Mouse (Mus musculus) layer of hippocampus, adult 2 months (tissue): ENCODE measurements around the gene Fkrp. TPM values are rescaled to one million over a fixed set of nuclear protein-coding genes. Genes with fewer than 3 reads are reported as not detected.
A peak's percentile ranks its signal among the peaks of the same experiment; 100 is the strongest.

Source experiments
- DNase-seq, 2 experiments: peaks; one replicate each; pipeline ENCODE4 v3.0.0; 2022; ENCODE audit warnings: low spot score in 2 of 2
- H3K27ac ChIP-seq: fragments of 200-600 bp; 2 replicates; pipeline ENCODE4 v1.8.1; 2022
- H3K4me3 ChIP-seq: fragments of 200-600 bp; 2 replicates; pipeline ENCODE4 v1.8.1; 2022; ENCODE audit warnings: mild to moderate bottlenecking
- CTCF ChIP-seq: fragments of 200-600 bp; conservative IDR thresholded peaks from 2 replicates; pipeline ENCODE4 v1.8.1; 2022; ENCODE audit warnings: antibody characterized with exemption, mild to moderate bottlenecking, moderate library complexity
- total RNA-seq, 2 experiments: library from RNA; stranded (reverse); gene quantifications; 2 replicates each; pipeline ENCODE4 v1.2.3; 2021

Fkrp gene
- total RNA-seq, 2 experiments from 2014 or later = 46.7 to 49.5 TPM

- DNase-seq = peak; percentile 87
- Histone ChIP-seq H3K4me3 (peak within 1 kb of the TSS; percentile 54), H3K27ac (peak within 1 kb of the TSS; percentile 87)
- no peak for TF ChIP-seq CTCF
Observed at GRCm38 (mm10) chr7:16842645-16843063, 26.1 kb upstream of the Fkrp start, which contains the start of gene Prkd2. Gene Prkd2 (plus strand): TSS chr7:16842902.

DNA sequence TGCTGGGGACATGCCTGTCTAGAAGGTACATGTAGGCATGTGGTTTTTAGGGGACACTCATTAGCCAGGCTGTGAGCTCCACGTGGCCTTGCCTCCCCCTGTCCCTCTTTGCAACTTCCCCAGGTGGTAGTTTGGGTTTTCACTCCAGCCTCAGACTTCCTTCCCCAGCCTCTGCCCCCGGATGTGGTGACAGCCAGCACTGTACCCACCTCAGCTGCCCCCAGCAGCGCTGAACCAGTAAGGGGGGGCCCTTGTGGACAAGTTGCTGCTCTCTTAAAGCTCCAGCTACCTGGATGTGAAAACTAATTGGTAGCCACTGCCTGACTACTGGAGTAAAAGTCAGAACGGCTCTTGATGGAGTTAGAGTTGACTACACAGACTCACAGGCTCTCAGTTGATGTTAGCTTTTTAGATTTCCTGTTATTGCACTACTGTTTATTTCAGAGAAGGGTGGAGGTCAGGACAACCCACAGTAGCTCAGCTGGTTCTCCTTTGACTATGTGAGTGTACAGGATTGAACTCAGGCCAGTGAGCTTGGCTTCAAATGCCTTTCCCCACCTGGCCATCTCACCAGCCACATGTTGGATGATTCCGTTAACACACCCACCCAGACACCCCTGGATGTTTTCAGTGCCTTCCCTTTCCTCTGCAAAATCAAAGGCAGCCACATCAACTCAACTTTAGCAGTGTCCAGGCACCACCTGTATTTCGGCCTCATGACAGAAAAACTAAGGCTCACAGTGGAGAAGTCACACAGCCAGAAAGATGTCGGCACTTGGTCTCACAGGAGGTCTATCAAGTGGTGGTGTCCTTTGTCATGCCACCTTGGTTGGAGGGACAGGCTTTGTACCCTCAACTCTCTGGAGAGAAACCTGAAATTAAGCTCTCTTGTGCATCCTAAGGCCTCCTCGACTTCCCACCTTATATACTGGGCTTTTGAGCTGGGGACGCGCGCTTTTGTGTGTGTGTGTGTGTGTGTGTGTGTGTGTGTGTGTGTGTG, 25.3 kb upstream of the Fkrp start:
- no peak for TF ChIP-seq CTCF
- DNase-seq = no peak
- Histone ChIP-seq H3K4me3 (no peak overlapping the region), H3K27ac (peak overlapping the region; percentile 57; the same call in 1 of the 2 replicates)

DNA sequence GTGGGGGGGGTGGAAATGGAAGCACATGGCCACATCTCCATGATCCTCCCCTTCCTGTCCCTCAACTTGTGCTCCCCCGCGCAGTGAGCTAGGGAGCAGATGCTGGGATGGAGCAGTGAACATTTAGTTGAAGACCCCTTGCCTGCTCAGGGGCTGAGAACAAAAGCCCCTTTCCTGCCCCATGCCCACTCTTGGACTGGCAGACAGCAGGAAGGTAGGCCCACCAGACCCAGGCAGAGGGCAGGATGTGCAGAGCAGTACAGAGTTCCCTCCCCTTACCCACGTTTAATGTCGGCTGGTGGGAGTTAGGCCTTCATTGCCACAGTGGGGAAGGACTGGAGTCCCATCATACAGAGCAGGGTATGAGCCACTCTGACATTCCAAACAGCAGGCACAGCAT, 24.5 kb upstream of the Fkrp start:
- no peak for DNase-seq
- no peak for TF ChIP-seq CTCF
- Histone ChIP-seq H3K27ac (peak overlapping the region; percentile 21; the same call in 1 of the 2 replicates), H3K4me3 (no peak overlapping the region)

DNA sequence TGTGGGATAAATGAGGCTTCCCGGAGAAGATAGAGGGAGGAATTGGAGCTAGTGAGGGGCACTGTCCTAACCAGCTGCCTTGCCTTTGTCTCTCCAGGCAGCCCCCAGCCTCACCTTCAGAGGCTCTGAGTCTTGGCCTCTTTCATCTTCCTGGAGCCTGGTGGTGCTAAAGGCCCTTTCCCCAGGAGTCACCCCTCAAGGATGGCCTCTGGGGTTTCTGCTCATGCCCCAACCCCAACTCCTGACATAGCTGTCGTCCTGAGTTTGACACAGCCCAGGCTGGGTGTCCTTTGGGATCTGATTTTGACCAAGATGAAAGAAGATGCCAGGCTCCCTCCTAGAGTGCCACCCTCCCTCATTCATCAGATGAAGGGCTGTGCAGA, 23.6 kb upstream of the Fkrp start:
- TF ChIP-seq CTCF = no peak
- Histone ChIP-seq H3K4me3 (no peak overlapping the region), H3K27ac (0 out of 2 replicates have a peak overlapping the region, but pooled peaks have one; percentile 21)
- DNase-seq = no peak

GRCm38 (mm10) chr7:16839427-16840108, 23.0 kb upstream of the Fkrp start:
- DNase-seq = no peak
- no peak overlapping the region for H3K4me3 ChIP-seq
- H3K27ac ChIP-seq = peak overlapping the region; percentile 51; the same call in 1 of the 2 replicates
- TF ChIP-seq CTCF = no peak

GRCm38 (mm10) chr7:16838804-16839426, 22.4 kb upstream of the Fkrp start:
- no peak for DNase-seq
- Histone ChIP-seq H3K27ac (peak overlapping the region; percentile 51), H3K4me3 (no peak overlapping the region)
- TF ChIP-seq CTCF = no peak

DNA sequence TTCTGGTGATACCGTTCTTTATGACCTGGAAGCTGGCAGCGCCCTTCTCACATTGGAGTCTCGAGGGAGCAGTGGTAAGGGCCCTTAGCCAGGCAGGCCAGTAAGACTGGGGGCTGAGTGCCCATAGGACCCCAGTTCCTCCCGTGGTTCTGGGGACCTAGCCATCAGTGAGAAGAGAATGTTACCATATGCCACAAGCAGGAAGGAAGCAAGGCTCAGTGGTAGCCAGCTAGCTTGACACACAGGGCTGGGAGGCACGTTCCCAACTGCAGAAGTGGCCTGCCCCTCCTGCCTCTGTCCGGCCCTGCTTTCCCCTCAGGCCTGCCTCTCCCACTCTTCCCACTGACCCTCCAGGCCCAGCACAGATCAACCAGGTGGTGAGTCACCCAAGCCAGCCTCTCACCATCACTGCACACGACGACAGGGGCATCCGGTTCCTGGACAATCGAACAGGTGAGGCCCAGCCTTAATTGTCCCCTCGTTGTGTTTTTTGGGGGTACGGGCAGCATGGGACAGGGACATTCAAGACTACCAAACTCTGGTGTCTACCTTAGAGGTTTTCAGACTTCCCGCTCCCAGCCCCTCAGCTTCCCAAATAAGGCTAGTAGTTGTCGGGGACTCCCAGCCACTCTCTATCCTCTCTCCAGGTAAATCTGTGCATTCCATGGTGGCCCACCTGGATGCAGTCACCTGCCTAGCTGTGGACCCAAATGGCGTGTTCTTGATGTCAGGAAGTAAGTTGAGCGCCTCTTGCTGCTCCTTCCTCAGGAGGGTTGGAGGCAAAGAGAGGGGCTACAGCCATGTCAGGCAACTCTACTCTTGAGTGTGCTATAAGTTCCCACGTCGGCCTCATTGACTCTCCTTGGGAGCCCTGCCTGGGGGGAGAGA, 21.6 kb upstream of the Fkrp start:
- Histone ChIP-seq H3K27ac (peak overlapping the region; percentile 51; the same call in 1 of the 2 replicates), H3K4me3 (no peak overlapping the region)
- no peak for DNase-seq
- no peak for TF ChIP-seq CTCF

GRCm38 (mm10) chr7:16830449-16830848, 13.9 kb upstream of the Fkrp start:
- DNase-seq = no peak
- TF ChIP-seq CTCF = no peak
- Histone ChIP-seq H3K4me3 (no peak overlapping the region), H3K27ac (peak overlapping the region; percentile 48; the same call in 1 of the 2 replicates)

DNA sequence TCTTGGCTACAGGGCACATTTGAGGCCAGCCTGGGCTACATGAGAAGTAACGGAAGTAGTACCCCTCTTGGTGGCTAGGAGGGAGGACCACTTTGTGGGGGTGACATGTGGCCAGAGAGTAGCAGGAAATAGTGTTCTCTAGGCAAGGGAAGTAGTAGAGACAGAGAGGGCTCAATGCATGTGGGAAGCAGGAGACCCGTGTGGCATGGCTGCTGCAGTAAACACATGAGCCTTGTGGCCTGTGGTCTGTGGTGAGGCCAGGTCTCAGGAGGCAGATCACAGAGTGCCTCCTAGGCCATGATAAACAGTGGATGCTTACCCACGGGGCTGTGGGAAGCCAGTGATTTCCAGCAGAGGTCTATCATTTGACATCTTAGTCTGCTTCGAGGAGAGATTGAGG, 10.7 kb upstream of the Fkrp start:
- DNase-seq = no peak
- peak overlapping the region; percentile 100 for H3K27ac ChIP-seq
- no peak overlapping the region for H3K4me3 ChIP-seq
- no peak for TF ChIP-seq CTCF

- Histone ChIP-seq H3K27ac (peak overlapping the region; percentile 100), H3K4me3 (no peak overlapping the region; the same call in 1 of the 2 replicates)
- DNase-seq = no peak
- TF ChIP-seq CTCF = no peak
Observed at GRCm38 (mm10) chr7:16826571-16826970, 10.0 kb upstream of the Fkrp start.

DNA sequence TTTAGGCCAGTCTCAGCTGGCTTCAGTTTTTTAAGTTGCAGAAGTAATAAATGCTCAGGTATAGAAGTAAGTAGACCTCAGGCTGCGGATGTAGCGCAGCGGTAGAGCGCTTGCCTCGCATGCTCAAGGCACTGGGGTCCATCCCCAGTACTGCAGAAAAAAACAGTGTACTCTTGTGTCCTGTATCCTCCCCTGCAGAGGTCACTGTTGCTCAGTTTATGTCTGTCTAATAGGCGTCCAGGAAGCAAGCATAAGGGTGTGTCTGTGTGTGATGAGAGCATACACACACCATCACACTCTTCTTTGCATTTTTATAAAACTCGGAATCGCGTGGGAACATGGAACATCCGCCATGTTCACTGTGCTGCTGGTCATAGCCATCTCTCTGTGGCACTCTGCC, 9.3 kb upstream of the Fkrp start:
- peak; percentile 66 for TF ChIP-seq CTCF
- H3K27ac ChIP-seq = peak overlapping the region; percentile 100
- H3K4me3 ChIP-seq = no peak overlapping the region
- no peak for DNase-seq

DNA sequence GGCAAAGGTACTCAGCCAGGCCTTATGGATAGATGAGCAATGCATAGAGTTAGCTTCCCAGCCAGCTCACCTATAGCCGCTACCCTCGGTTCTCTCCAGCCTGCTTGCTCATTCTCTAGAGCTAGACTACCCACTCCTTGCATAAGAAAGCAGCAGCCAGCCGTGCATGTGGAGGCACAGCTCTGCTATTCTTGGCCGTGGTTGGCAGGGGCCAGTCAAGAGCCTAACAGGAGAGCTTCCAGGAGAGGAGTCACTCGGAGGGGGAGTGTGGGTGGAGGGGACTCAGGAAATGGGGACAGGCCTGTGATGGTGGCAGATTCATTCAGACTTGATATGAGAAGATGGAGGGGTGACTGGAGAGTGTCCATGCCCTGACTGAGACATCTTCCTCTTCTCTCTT, 7.2 kb upstream of the Fkrp start:
- Histone ChIP-seq H3K27ac (peak overlapping the region; percentile 100), H3K4me3 (peak overlapping the region; percentile 19; the same call in 1 of the 2 replicates)
- peak in 1 of 2 experiments; percentile 79 for DNase-seq
- TF ChIP-seq CTCF = no peak
